Mouse (Mus musculus) liver, adult 2 months (tissue): ENCODE measurements around the gene Hdac4.

Experiments used
- CTCF ChIP-seq: fragments of 200-500 bp; IDR thresholded peaks from 2 replicates; pipeline ENCODE4 v1.5.1; 2011; ENCODE audit warnings: low read depth, low read length, control low read depth
- POLR2A ChIP-seq: fragments of 200-500 bp; IDR thresholded peaks from 2 replicates; pipeline ENCODE4 v1.6.1; 2011; ENCODE audit warnings: low read length, control low read depth; ENCODE audit not compliant: insufficient read depth; ENCODE audit errors: extremely low read depth

DNA sequence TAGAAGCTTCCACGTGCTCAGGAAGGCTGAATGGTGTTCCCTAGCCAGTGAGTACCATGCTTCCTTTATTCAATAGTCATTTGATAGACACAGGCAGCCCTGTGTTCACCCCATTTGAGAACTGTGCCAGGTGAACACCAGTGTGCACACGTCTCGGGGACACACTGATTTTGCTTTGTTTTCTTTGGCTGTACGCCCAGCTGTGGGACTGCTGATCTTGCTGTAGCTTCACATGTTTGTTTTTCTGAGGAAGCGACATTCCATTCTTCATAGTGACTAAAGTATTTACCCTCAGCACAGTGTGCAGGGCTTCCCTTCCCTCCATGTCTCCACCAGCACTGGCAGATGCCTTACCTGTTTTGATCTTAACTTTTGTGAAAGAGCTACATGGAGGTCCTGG lies 312.4 kb downstream of the Hdac4 start:
- TF ChIP-seq CTCF (no peak), POLR2A (no peak)
